Mouse (Mus musculus) MEL (cell line): ENCODE data around the gene Lyz1. TPM values are rescaled to one million over a fixed set of nuclear protein-coding genes. Genes with fewer than 3 reads are reported as not detected.
"Not testable (repeated sequence)": the region's sequence is repeated elsewhere in the genome, so short reads cannot be mapped to it uniquely, and the experiment has no call there.

ENCODE experiments used
- DNase-seq: peaks from one replicate; pipeline ENCODE4 v3.0.0; 2011; ENCODE audit warnings: low read depth, low spot score
- H3K27ac ChIP-seq: 2 replicates; pipeline ENCODE4 v1.5.1; 2012; ENCODE audit warnings: low read depth, mild to moderate bottlenecking, control low read depth, low read length, moderate library complexity; ENCODE audit not compliant: control insufficient read depth
- H3K27me3 ChIP-seq, 2 experiments: fragments of 150-350 bp in 1 of 2; sonication (generic) in 1 of 2; 2 replicates each; pipeline ENCODE4 v1.6.1; 2012; ENCODE audit warnings: low read length in 2 of 2, mild to moderate bottlenecking in 2 of 2, improper control_type of control experiment in 1 of 2, moderate library complexity in 1 of 2; ENCODE audit not compliant: insufficient read depth in 2 of 2, control insufficient read depth in 1 of 2
- H3K36me3 ChIP-seq, 2 experiments: 2 replicates each; pipeline ENCODE4 v1.6.1; 2012 to 2014; ENCODE audit warnings: low read length in 2 of 2, improper control_type of control experiment in 1 of 2, inconsistent platforms in 1 of 2, mild to moderate bottlenecking in 1 of 2; ENCODE audit not compliant: insufficient read depth in 2 of 2, control insufficient read depth in 1 of 2
- H3K4me1 ChIP-seq, 2 experiments: fragments of 150-350 bp in 1 of 2; sonication (generic) in 1 of 2; 2 replicates each; pipeline ENCODE4 v1.6.1; 2012; ENCODE audit warnings: low read length in 2 of 2, improper control_type of control experiment in 1 of 2, mild to moderate bottlenecking in 1 of 2; ENCODE audit not compliant: insufficient read depth in 2 of 2, control insufficient read depth in 1 of 2
- H3K4me3 ChIP-seq, 2 experiments: fragments of 150-350 bp in 1 of 2; sonication (generic) in 1 of 2; 2 replicates each; pipeline ENCODE4 v1.5.1; 2012; ENCODE audit warnings: low read depth in 2 of 2, low read length in 2 of 2, mild to moderate bottlenecking in 2 of 2, moderate library complexity in 2 of 2, control low read depth in 1 of 2, improper control_type of control experiment in 1 of 2; ENCODE audit not compliant: control insufficient read depth in 1 of 2, insufficient read depth in 1 of 2
- H3K79me2 ChIP-seq: 2 replicates; pipeline ENCODE4 v1.6.1; 2012; ENCODE audit warnings: mild to moderate bottlenecking, low read length, moderate library complexity; ENCODE audit not compliant: control insufficient read depth, poor library complexity, insufficient read depth
- H3K9ac ChIP-seq: 2 replicates; pipeline ENCODE4 v1.6.1; 2012; ENCODE audit warnings: low read depth, mild to moderate bottlenecking, control low read depth, low read length, moderate library complexity; ENCODE audit not compliant: control insufficient read depth, poor library complexity, severe bottlenecking
- H3K9me3 ChIP-seq: fragments of 150-350 bp; sonication (generic); replicated peaks from 2 replicates; pipeline ENCODE4 v1.6.1; 2012; ENCODE audit warnings: mild to moderate bottlenecking, low read length, improper control_type of control experiment, moderate library complexity; ENCODE audit not compliant: insufficient read depth
- BHLHE40 ChIP-seq: IDR thresholded peaks from 2 replicates; pipeline ENCODE4 v1.6.1; 2012; ENCODE audit warnings: low read depth, mild to moderate bottlenecking, inconsistent platforms, low read length, improper control_type of control experiment, borderline replicate concordance
- CHD2 ChIP-seq: IDR thresholded peaks from 2 replicates; pipeline ENCODE4 v1.6.1; 2011; ENCODE audit warnings: low read length, improper control_type of control experiment
- EP300 ChIP-seq, 2 experiments: IDR thresholded peaks; 2 replicates each; pipeline ENCODE4 v1.6.1; 2011; ENCODE audit warnings: improper control_type of control experiment in 2 of 2, low read length in 2 of 2, low read depth in 1 of 2, mild to moderate bottlenecking in 1 of 2
- ETS1 ChIP-seq: IDR thresholded peaks from 2 replicates; pipeline ENCODE4 v1.6.1; 2012; ENCODE audit warnings: low read depth, mild to moderate bottlenecking, inconsistent platforms, low read length, improper control_type of control experiment, moderate library complexity
- GABPA ChIP-seq: IDR thresholded peaks from 2 replicates; pipeline ENCODE4 v1.6.1; 2012; ENCODE audit warnings: low read depth, mild to moderate bottlenecking, inconsistent platforms, low read length, improper control_type of control experiment, moderate library complexity
- GATA1 ChIP-seq: IDR thresholded peaks from 2 replicates; pipeline ENCODE4 v1.6.1; 2011; ENCODE audit warnings: low read depth, low read length, improper control_type of control experiment
- KAT2A ChIP-seq: conservative IDR thresholded peaks from 2 replicates; pipeline ENCODE4 v1.6.1; 2012; ENCODE audit warnings: low read depth, low read length, improper control_type of control experiment, inconsistent platforms
- MAZ ChIP-seq: IDR thresholded peaks from 2 replicates; pipeline ENCODE4 v1.6.1; 2012; ENCODE audit warnings: low read depth, mild to moderate bottlenecking, inconsistent platforms, low read length, improper control_type of control experiment
- MXI1 ChIP-seq: IDR thresholded peaks from 2 replicates; pipeline ENCODE4 v1.6.1; 2011; ENCODE audit warnings: mild to moderate bottlenecking, low read depth, low read length, improper control_type of control experiment
- MYC ChIP-seq: IDR thresholded peaks from 2 replicates; pipeline ENCODE4 v1.6.1; 2011; ENCODE audit warnings: low read depth, mild to moderate bottlenecking, low read length, improper control_type of control experiment, moderate library complexity
- POLR2AphosphoS5 ChIP-seq: IDR thresholded peaks from 2 replicates; pipeline ENCODE4 v1.6.1; 2012; ENCODE audit warnings: low read depth, borderline replicate concordance, mild to moderate bottlenecking, inconsistent platforms, low read length, moderate library complexity, mixed read lengths
- SIN3A ChIP-seq: IDR thresholded peaks from 2 replicates; pipeline ENCODE4 v1.6.1; 2012; ENCODE audit warnings: low read length, improper control_type of control experiment, inconsistent platforms
- SMC3 ChIP-seq: IDR thresholded peaks from 2 replicates; pipeline ENCODE4 v1.6.1; 2011; ENCODE audit warnings: low read depth, low read length, improper control_type of control experiment
- TAL1 ChIP-seq: IDR thresholded peaks from 2 replicates; pipeline ENCODE4 v1.6.1; 2012; ENCODE audit warnings: mild to moderate bottlenecking, inconsistent platforms, low read length, moderate library complexity, mixed read lengths
- TBP ChIP-seq: IDR thresholded peaks from 2 replicates; pipeline ENCODE4 v1.8.0; 2011; ENCODE audit warnings: low read depth, low read length, improper control_type of control experiment
- USF2 ChIP-seq, 2 experiments: IDR thresholded peaks; 2 replicates each; pipeline ENCODE4 v1.6.1; 2011 to 2012; ENCODE audit warnings: improper control_type of control experiment in 2 of 2, low read length in 2 of 2, borderline replicate concordance in 1 of 2, inconsistent platforms in 1 of 2, low read depth in 1 of 2, mild to moderate bottlenecking in 1 of 2; ENCODE audit not compliant: insufficient read depth in 1 of 2
- ZC3H11A ChIP-seq: IDR thresholded peaks from 2 replicates; pipeline ENCODE4 v1.6.1; 2012; ENCODE audit warnings: low read depth, mild to moderate bottlenecking, inconsistent platforms, low read length, improper control_type of control experiment
- ZKSCAN1 ChIP-seq: IDR thresholded peaks from 2 replicates; pipeline ENCODE4 v1.6.1; 2012; ENCODE audit warnings: low read depth, mild to moderate bottlenecking, inconsistent platforms, low read length, improper control_type of control experiment, moderate library complexity
- ZNF384 ChIP-seq: IDR thresholded peaks from 2 replicates; pipeline ENCODE4 v1.6.1; 2012; ENCODE audit warnings: low read depth, mild to moderate bottlenecking, inconsistent platforms, low read length, improper control_type of control experiment
- polyA plus RNA-seq, 2 experiments: library from polyadenylated mRNA; stranded (reverse) in 1 of 2; unstranded in 1 of 2; fragments of >175 nt in 1 of 2; fragments of >200 nt in 1 of 2; gene quantifications; 2 replicates each; pipeline versions ENCODE4 v1.2.1 to v1.2.4; 2012; ENCODE audit warnings: low replicate concordance in 2 of 2, low read depth in 1 of 2; ENCODE audit not compliant: insufficient read length in 2 of 2, insufficient read depth in 1 of 2, missing spikeins in 1 of 2
- total RNA-seq: library from RNA; depleted of rRNA; stranded (reverse); fragments of 300-350 nt; gene quantifications from 2 replicates; pipeline ENCODE4 v1.2.3, GENCODE M21; 2012

Lyz1 gene
- total and polyA plus RNA-seq, 3 experiments, result not detected

DNA sequence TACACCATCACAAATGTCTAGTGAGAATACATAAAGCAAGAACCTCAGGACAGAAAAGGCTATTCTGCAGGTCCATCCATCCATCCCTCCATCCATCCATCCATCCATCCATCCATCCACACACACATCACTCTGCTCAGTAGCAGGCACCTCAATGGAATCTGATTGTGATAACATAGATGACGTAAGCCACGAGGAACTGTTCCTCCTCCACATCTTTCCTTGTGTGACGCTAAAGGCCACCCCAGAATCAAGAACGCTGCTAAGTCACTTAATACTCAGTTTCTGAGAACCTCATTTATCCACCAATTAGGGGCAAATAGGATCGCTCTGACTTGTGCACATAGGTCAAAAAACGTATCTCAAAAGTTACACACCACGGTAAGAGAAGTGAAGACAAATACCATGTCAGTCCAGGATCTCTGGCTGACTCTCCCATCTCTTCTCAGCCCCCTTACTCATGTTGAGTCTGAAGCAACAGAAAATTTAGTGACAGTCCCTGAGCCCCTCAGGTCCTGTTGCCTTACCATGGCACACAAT, 11.2 kb downstream of the Lyz1 start:
- Histone ChIP-seq H3K27me3 (peaks cover 4 to 5% of the 10 kb centered on the region in 2 experiments), H3K9me3 (no peaks in the 10 kb centered on the region)
- no peak for TF ChIP-seq SIN3A
- no peak for TF ChIP-seq ETS1
- no peak for TF ChIP-seq KAT2A
- no peak for TF ChIP-seq MAZ
- no peak for TF ChIP-seq USF2 (IDR thresholded peaks at IDR 0.05; ENCODE audit: borderline replicate concordance in 1 of 2, insufficient read depth in 1 of 2, low read depth in 1 of 2, low read length in 2 of 2)
- TF ChIP-seq, all 39 proteins: peak for 0
- no peak overlapping the region for H3K4me3 ChIP-seq
- H3K27ac ChIP-seq, result no peak overlapping the region
- no peak for DNase-seq
- H3K9ac ChIP-seq, result no peak overlapping the region
- H3K79me2 ChIP-seq, result no peaks in the 10 kb centered on the region
- no peaks in the 10 kb centered on the region for H3K4me1 ChIP-seq
- H3K36me3 ChIP-seq, result no peaks in the 10 kb centered on the region

GRCm38 (mm10) chr10:117280000-117280399, 12.7 kb downstream of the Lyz1 start:
- Histone ChIP-seq H3K79me2 (no peaks in the 10 kb centered on the region), H3K27me3 (peaks cover 4 to 5% of the 10 kb centered on the region in 2 experiments), H3K9me3 (no peaks in the 10 kb centered on the region), H3K36me3 (no peaks in the 10 kb centered on the region), H3K4me3 (no peak overlapping the region), H3K4me1 (no peaks in the 10 kb centered on the region), H3K9ac (no peak overlapping the region), H3K27ac (no peak overlapping the region)
- no peak for TF ChIP-seq ZNF384
- TF ChIP-seq POLR2AphosphoS5, result no peak
- no peak for TF ChIP-seq TBP
- no peak for TF ChIP-seq ZKSCAN1
- TF ChIP-seq BHLHE40, result no peak
- no peak for TF ChIP-seq GATA1
- no peak for TF ChIP-seq GABPA
- no peak for TF ChIP-seq MXI1
- TF ChIP-seq EP300 (IDR thresholded peaks at IDR 0.05; ENCODE audit: low read depth in 1 of 2, low read length in 2 of 2), result no peak
- TF ChIP-seq SIN3A, result no peak
- TF ChIP-seq MYC, result no peak
- no peak for TF ChIP-seq USF2 (IDR thresholded peaks at IDR 0.05; ENCODE audit: borderline replicate concordance in 1 of 2, insufficient read depth in 1 of 2, low read depth in 1 of 2, low read length in 2 of 2)
- no peak for TF ChIP-seq ZC3H11A
- TF ChIP-seq SMC3, result no peak
- no peak for TF ChIP-seq TAL1
- TF ChIP-seq ETS1, result no peak
- TF ChIP-seq CHD2, result no peak
- no peak for DNase-seq

DNA sequence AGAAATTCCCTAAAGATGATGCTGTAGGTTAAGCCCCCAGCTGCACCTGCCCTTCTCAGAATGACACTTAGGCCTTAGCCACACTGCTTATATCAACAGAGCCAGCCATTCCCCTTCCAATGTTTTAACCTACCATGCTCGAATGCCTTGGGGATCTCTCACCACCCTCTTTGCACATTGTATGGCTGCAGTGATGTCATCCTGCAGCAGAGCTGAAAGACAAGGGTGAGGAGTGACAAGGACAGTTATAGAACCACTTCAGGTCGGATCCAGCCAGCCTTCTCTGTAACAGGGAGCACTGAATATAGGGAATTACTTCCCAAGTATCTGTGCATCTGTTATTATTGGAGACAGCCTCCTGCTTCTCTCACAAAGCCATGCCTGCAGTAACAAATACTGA, 14.2 kb downstream of the Lyz1 start:
- H3K9me3 ChIP-seq, H3K79me2 ChIP-seq, H3K9ac ChIP-seq, H3K4me1 ChIP-seq, H3K4me3 ChIP-seq, DNase-seq, H3K36me3 ChIP-seq, H3K27ac ChIP-seq, H3K27me3 ChIP-seq: not testable (repeated sequence)

DNA sequence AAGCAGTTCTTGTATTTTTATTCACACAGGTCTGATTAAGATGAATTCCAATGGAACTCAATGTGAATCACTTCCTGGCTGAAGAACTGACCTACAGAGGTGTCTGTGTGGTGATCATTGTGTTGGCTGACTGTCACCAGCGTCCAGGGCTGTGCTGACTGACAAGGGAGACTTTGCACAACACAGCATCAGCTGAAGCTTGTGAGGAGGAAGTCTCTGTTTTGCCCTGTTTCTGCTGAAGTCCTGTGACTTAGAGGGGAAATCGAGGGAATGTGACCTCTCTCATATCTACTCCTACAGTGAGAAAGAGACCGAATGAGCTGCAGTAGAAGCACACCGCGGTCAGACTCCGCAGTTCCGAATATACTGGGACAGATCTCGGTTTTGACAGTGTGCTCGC, 14.9 kb downstream of the Lyz1 start:
- H3K27ac ChIP-seq, H3K79me2 ChIP-seq, H3K9me3 ChIP-seq, H3K4me3 ChIP-seq, H3K27me3 ChIP-seq, H3K9ac ChIP-seq, DNase-seq, H3K36me3 ChIP-seq, H3K4me1 ChIP-seq: not testable (repeated sequence)
